Mouse (Mus musculus): ENCODE data around the gene Egfem1. TPM values are rescaled to one million over a fixed set of nuclear protein-coding genes. Genes with fewer than 3 reads are reported as not detected.

The Egfem1 gene
- polyA plus RNA-seq, 1 experiment from 2014 or later = 1.1 TPM

GRCm38 (mm10) chr3:29176991-29177390 is 95.2 kb downstream of the Egfem1 start:
- Histone ChIP-seq H3K4me1 (ENCODE audit: control insufficient read depth, insufficient read depth, low read length) (no peaks in the 10 kb centered on the region), H3K36me3 (ENCODE audit: control insufficient read depth, insufficient read depth, low read length) (no peaks in the 10 kb centered on the region), H3K4me2 (replicated peaks; ENCODE audit: low read depth, low read length) (no peak overlapping the region), H3K4me3 (ENCODE audit: low read length) (no peak overlapping the region), H3K27ac (ENCODE audit: low read depth, low read length) (no peak overlapping the region), H3K9me3 (ENCODE audit: control insufficient read depth, low read length) (no peaks in the 10 kb centered on the region), H3K27me3 (ENCODE audit: control insufficient read depth, insufficient read depth, low read length) (no peaks in the 10 kb centered on the region), H3K9ac (ENCODE audit: low read depth, low read length) (no peak overlapping the region)
- no peak for ATAC-seq (ENCODE audit: low FRiP score, low TSS enrichment)

GRCm38 (mm10) chr3:29182988-29183387 is 101.2 kb downstream of the Egfem1 start:
- WGBS = 77% methylated on average over 10 of the region's 10 CpGs

GRCm38 (mm10) chr3:29183615-29184198 is 101.9 kb downstream of the Egfem1 start:
- H3K4me1 ChIP-seq (ENCODE audit: control insufficient read depth, insufficient read depth, low read length) = 0 out of 2 replicates have a peak, but pooled peaks cover 6% of the 10 kb centered on the region
- H3K27ac ChIP-seq (ENCODE audit: low read depth, low read length) = no peak overlapping the region
- no peaks in the 10 kb centered on the region for H3K9me3 ChIP-seq (ENCODE audit: control insufficient read depth, low read length)
- H3K9ac ChIP-seq (ENCODE audit: low read depth, low read length) = no peak overlapping the region
- no peaks in the 10 kb centered on the region for H3K27me3 ChIP-seq (ENCODE audit: control insufficient read depth, insufficient read depth, low read length)
- no peak overlapping the region for H3K4me2 ChIP-seq (replicated peaks; ENCODE audit: low read depth, low read length)
- WGBS = 33% methylated on average over 7 of the region's 7 CpGs
- no peaks in the 10 kb centered on the region for H3K36me3 ChIP-seq (ENCODE audit: control insufficient read depth, insufficient read depth, low read length)
- ATAC-seq (ENCODE audit: low FRiP score, low TSS enrichment) = no peak
- H3K4me3 ChIP-seq (ENCODE audit: low read length) = no peak overlapping the region

More at GRCm38 (mm10) chr3:29182988-29183387, 101.2 kb downstream of the Egfem1 start:
- Histone ChIP-seq H3K4me1 (ENCODE audit: control insufficient read depth, insufficient read depth, low read length) (0 out of 2 replicates have a peak, but pooled peaks cover 6% of the 10 kb centered on the region), H3K9me3 (ENCODE audit: control insufficient read depth, low read length) (no peaks in the 10 kb centered on the region), H3K9ac (ENCODE audit: low read depth, low read length) (no peak overlapping the region), H3K27me3 (ENCODE audit: control insufficient read depth, insufficient read depth, low read length) (no peaks in the 10 kb centered on the region), H3K36me3 (ENCODE audit: control insufficient read depth, insufficient read depth, low read length) (no peaks in the 10 kb centered on the region), H3K4me2 (replicated peaks; ENCODE audit: low read depth, low read length) (no peak overlapping the region), H3K27ac (ENCODE audit: low read depth, low read length) (no peak overlapping the region), H3K4me3 (ENCODE audit: low read length) (no peak overlapping the region)
- no peak for ATAC-seq (ENCODE audit: low FRiP score, low TSS enrichment)

- H3K9me3 ChIP-seq (ENCODE audit: control insufficient read depth, low read length) = no peaks in the 10 kb centered on the region
- H3K27me3 ChIP-seq (ENCODE audit: control insufficient read depth, insufficient read depth, low read length) = no peaks in the 10 kb centered on the region
- no peak overlapping the region for H3K4me2 ChIP-seq (replicated peaks; ENCODE audit: low read depth, low read length)
- ATAC-seq (ENCODE audit: low FRiP score, low TSS enrichment) = no peak
- H3K9ac ChIP-seq (ENCODE audit: low read depth, low read length) = no peak overlapping the region
- 81% methylated on average over 7 of the region's 7 CpGs for WGBS
- 0 out of 2 replicates have a peak, but pooled peaks cover 6% of the 10 kb centered on the region for H3K4me1 ChIP-seq (ENCODE audit: control insufficient read depth, insufficient read depth, low read length)
- no peaks in the 10 kb centered on the region for H3K36me3 ChIP-seq (ENCODE audit: control insufficient read depth, insufficient read depth, low read length)
- no peak overlapping the region for H3K4me3 ChIP-seq (ENCODE audit: low read length)
- H3K27ac ChIP-seq (ENCODE audit: low read depth, low read length) = no peak overlapping the region
These were observed 102.8 kb downstream of the Egfem1 start for GRCm38 (mm10) chr3:29184486-29185241.

GRCm38 (mm10) chr3:29190263-29190662 is 108.4 kb downstream of the Egfem1 start:
- WGBS = 65% methylated on average over 6 of the region's 6 CpGs
- Histone ChIP-seq H3K4me1 (ENCODE audit: control insufficient read depth, insufficient read depth, low read length) (no peaks in the 10 kb centered on the region), H3K36me3 (ENCODE audit: control insufficient read depth, insufficient read depth, low read length) (no peaks in the 10 kb centered on the region), H3K4me2 (replicated peaks; ENCODE audit: low read depth, low read length) (no peak overlapping the region), H3K9ac (ENCODE audit: low read depth, low read length) (no peak overlapping the region), H3K4me3 (ENCODE audit: low read length) (no peak overlapping the region), H3K9me3 (ENCODE audit: control insufficient read depth, low read length) (no peaks in the 10 kb centered on the region), H3K27ac (ENCODE audit: low read depth, low read length) (no peak overlapping the region), H3K27me3 (ENCODE audit: control insufficient read depth, insufficient read depth, low read length) (no peaks in the 10 kb centered on the region)
- ATAC-seq (ENCODE audit: low FRiP score, low TSS enrichment) = no peak

- no peak for ATAC-seq (ENCODE audit: low FRiP score, low TSS enrichment)
- H3K27ac ChIP-seq (ENCODE audit: low read depth, low read length) = no peak overlapping the region
- no peaks in the 10 kb centered on the region for H3K27me3 ChIP-seq (ENCODE audit: control insufficient read depth, insufficient read depth, low read length)
- no peak overlapping the region for H3K4me3 ChIP-seq (ENCODE audit: low read length)
- no peak overlapping the region for H3K9ac ChIP-seq (ENCODE audit: low read depth, low read length)
- H3K36me3 ChIP-seq (ENCODE audit: control insufficient read depth, insufficient read depth, low read length) = no peaks in the 10 kb centered on the region
- 64% methylated on average over 10 of the region's 10 CpGs for WGBS
- H3K9me3 ChIP-seq (ENCODE audit: control insufficient read depth, low read length) = no peaks in the 10 kb centered on the region
- H3K4me2 ChIP-seq (replicated peaks; ENCODE audit: low read depth, low read length) = no peak overlapping the region
- H3K4me1 ChIP-seq (ENCODE audit: control insufficient read depth, insufficient read depth, low read length) = no peaks in the 10 kb centered on the region
These were observed 116.1 kb downstream of the Egfem1 start for GRCm38 (mm10) chr3:29197727-29198512.

- Histone ChIP-seq H3K27me3 (ENCODE audit: control insufficient read depth, insufficient read depth, low read length) (no peaks in the 10 kb centered on the region), H3K4me2 (replicated peaks; ENCODE audit: low read depth, low read length) (no peak overlapping the region), H3K4me3 (ENCODE audit: low read length) (no peak overlapping the region), H3K27ac (ENCODE audit: low read depth, low read length) (no peak overlapping the region), H3K9ac (ENCODE audit: low read depth, low read length) (no peak overlapping the region), H3K36me3 (ENCODE audit: control insufficient read depth, insufficient read depth, low read length) (no peaks in the 10 kb centered on the region), H3K4me1 (ENCODE audit: control insufficient read depth, insufficient read depth, low read length) (no peaks in the 10 kb centered on the region), H3K9me3 (ENCODE audit: control insufficient read depth, low read length) (no peaks in the 10 kb centered on the region)
- WGBS = 70% methylated on average over 8 of the region's 8 CpGs
- ATAC-seq (ENCODE audit: low FRiP score, low TSS enrichment) = no peak
These were observed 118.8 kb downstream of the Egfem1 start for GRCm38 (mm10) chr3:29200601-29201000.

- no peaks in the 10 kb centered on the region for H3K27me3 ChIP-seq (ENCODE audit: control insufficient read depth, insufficient read depth, low read length)
- ATAC-seq (ENCODE audit: low FRiP score, low TSS enrichment) = no peak
- no peak overlapping the region for H3K4me2 ChIP-seq (replicated peaks; ENCODE audit: low read depth, low read length)
- H3K9me3 ChIP-seq (ENCODE audit: control insufficient read depth, low read length) = no peaks in the 10 kb centered on the region
- no peak overlapping the region for H3K4me3 ChIP-seq (ENCODE audit: low read length)
- no peak overlapping the region for H3K9ac ChIP-seq (ENCODE audit: low read depth, low read length)
- no peak overlapping the region for H3K27ac ChIP-seq (ENCODE audit: low read depth, low read length)
- no peaks in the 10 kb centered on the region for H3K36me3 ChIP-seq (ENCODE audit: control insufficient read depth, insufficient read depth, low read length)
- H3K4me1 ChIP-seq (ENCODE audit: control insufficient read depth, insufficient read depth, low read length) = no peaks in the 10 kb centered on the region
- 93% methylated on average over 6 of the region's 6 CpGs for WGBS
These were observed 120.7 kb downstream of the Egfem1 start for GRCm38 (mm10) chr3:29202536-29202935.

- no peaks in the 10 kb centered on the region for H3K9me3 ChIP-seq (ENCODE audit: control insufficient read depth, low read length)
- WGBS = 82% methylated on average over 2 of the region's 2 CpGs
These were observed 140.6 kb downstream of the Egfem1 start for GRCm38 (mm10) chr3:29222414-29222813.

More at GRCm38 (mm10) chr3:29222414-29222813, 140.6 kb downstream of the Egfem1 start:
- no peak overlapping the region for H3K9ac ChIP-seq (ENCODE audit: low read depth, low read length)
- no peaks in the 10 kb centered on the region for H3K36me3 ChIP-seq (ENCODE audit: control insufficient read depth, insufficient read depth, low read length)
- no peak overlapping the region for H3K4me3 ChIP-seq (ENCODE audit: low read length)
- H3K4me2 ChIP-seq (replicated peaks; ENCODE audit: low read depth, low read length) = no peak overlapping the region
- ATAC-seq (ENCODE audit: low FRiP score, low TSS enrichment) = no peak
- no peaks in the 10 kb centered on the region for H3K4me1 ChIP-seq (ENCODE audit: control insufficient read depth, insufficient read depth, low read length)
- no peaks in the 10 kb centered on the region for H3K27me3 ChIP-seq (ENCODE audit: control insufficient read depth, insufficient read depth, low read length)
- no peak overlapping the region for H3K27ac ChIP-seq (ENCODE audit: low read depth, low read length)
